Mouse (Mus musculus): Measurements from ENCODE around the gene Asnsd1. TPM values are rescaled to one million over a fixed set of nuclear protein-coding genes. Genes with fewer than 3 reads are reported as not detected.

The Asnsd1 gene
- total RNA-seq, 2 experiments from 2014 or later, result 65.2 to 68.0 TPM

DNA sequence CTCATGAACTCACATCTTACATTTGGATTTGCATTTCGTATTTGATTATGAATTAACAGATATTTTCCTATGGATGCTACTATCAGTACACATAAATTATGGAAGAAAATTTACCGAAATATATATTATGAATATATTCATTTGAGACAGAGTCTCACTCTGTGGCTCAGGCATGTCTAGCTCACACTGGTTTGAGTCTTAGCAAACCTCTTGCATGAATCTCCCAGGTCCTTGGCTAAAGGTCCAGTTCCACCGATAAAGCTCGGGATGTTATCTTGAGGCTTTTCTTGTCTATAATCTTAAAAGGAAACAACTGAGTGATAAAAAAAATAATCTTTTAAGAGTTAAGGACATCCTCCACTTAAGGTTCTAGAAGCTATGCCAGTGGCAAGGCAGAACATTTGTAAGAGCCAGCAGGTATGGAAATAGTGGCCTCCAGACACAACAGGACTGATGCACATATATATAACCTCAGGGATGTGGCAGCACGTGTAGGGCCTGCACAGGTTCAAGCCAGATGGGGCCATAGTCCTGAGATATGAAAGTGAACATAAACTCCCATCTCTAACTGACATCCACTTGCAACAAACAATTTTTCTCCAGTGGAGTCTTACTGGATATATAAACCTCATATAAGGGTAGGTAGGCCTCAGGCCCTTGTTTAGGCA lies 27.6 kb downstream of the Asnsd1 start:
- no peak for TF ChIP-seq CTCF (IDR thresholded peaks at IDR 0.05)
- no peak overlapping the region for H3K27ac ChIP-seq
- DNase-seq, result no peak
- intact Hi-C loops (cut with DNase I), result no loop called here
- no peak overlapping the region for H3K4me3 ChIP-seq

DNA sequence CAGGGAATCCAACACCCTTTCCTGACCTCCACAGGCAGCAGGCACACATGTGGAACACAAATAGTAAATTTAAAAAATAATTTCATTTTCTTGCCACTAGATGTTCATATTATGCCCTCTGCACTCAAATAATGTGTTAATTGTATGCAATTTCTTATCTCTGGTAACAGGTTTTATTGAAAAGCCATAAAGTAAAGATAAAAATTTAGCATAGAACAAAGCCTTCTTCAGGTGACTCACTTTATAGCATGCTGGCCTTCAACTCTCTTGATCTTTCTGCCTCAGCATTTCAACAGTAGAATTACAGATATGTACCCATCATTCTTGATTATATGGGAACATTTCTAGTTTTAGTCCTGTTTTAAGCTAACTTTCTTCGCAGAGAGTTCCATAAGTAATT lies 28.3 kb downstream of the Asnsd1 start:
- intact Hi-C loops (cut with DNase I), result no loop called here
- Histone ChIP-seq H3K27ac (no peak overlapping the region), H3K4me3 (no peak overlapping the region)
- no peak for TF ChIP-seq CTCF (IDR thresholded peaks at IDR 0.05)
- no peak for DNase-seq

DNA sequence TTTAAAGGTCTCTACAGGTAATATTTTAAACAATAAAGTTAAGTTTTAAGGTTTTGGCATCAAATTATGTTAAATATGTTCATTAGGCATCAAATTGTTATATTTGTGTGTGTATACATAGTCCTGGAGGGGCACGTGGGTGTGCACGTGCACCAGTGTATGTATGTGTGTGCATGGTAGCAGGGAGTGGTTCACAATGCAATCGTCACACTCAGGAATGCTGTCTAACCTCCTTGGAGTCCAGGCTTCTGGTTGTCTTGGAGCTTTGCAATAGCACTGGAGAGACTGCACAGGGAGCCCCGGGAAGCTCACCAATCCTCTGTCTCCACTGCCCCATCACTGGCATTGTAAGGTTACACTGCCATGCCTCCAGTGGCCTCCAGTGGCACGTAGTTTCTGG lies 29.3 kb downstream of the Asnsd1 start:
- TF ChIP-seq CTCF (IDR thresholded peaks at IDR 0.05), result no peak
- no peak for DNase-seq
- intact Hi-C loops (cut with DNase I), result no loop called here
- Histone ChIP-seq H3K27ac (no peak overlapping the region), H3K4me3 (no peak overlapping the region)

DNA sequence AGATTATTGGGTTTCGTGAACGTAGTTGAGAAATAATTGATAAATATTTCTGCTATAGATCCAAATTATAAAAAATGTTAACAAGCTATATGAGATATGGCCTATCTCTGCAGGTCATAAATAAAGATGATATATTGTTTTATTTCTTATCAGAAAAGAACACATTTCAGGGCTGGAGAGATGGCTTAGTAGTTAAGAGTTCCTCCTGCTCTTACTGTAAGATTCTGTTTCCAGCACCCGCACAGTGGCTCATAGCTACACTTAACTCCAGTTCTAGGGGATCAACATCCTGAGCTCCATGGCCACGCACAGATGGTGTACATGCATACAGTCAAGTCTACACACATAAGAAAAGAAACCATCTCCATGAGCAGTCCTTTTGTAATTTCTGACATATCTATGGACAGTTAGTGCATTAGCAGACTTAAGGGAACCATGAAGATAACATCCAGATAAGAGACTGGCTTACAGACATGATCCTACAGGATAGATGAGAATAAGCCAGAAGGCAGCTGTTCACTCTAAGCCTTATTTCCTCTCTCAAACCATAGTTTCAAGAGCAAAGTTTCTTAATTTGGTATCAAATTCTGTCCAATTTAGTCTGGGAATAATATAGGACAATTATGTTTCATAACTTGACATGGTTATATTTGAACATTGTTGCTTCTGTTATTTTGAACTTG lies 30.7 kb downstream of the Asnsd1 start:
- no peak for DNase-seq
- H3K27ac ChIP-seq, result no peak overlapping the region
- H3K4me3 ChIP-seq, result no peak overlapping the region
- TF ChIP-seq CTCF (IDR thresholded peaks at IDR 0.05), result no peak
- intact Hi-C loops (cut with DNase I), result no loop called here

DNA sequence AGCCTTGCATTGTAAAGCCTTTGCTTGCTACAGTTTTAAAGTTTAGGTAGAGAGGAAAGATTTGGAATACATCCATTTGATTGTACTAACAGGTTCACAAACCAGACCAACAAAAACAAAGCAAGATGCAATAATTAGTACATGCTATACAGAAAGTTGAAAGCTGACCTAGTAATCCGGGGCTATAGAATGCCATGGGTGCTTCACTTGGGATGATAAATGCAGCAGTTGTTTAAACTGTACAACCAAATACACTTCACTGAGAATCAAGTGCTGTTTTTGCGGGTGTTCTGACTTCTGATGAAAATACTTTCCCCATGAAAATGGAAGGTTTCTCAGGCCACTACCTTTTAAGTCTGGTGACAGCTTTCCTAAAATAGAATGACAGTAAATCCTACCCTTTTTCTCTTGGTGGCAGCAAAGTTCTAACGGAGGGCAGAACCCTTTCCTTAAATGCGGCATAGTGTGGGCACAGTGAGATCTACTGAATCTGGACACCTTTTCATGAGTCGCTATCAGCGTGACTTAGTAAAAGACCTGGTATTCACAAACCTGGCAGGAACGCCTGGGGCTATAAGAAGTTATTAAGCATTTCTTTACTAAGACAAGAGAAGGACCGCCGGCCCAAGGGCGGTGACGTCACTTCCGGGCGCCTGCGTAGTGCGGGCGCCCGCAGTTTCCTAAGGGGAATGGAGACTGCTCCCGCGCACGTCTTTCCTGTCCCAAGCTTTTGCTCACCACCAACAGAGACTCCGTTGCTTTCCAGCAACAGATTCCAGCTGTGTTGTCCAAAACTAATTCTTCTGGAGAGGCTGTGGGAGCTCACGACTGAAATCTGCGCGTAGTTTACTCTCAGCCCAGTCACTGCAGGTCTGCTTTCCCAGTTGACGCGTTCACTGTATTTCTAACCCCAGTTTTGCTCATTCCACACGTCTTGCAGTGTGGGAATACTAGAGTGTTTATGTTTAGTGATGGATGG lies 39.3 kb downstream of the Asnsd1 start, which contains the start of gene Osgepl1:
TSS of gene Osgepl1 (plus strand) at position 636 of the 979 bp plus-strand sequence.
- peak; percentile 6; the same call in 1 of the 2 replicates for TF ChIP-seq CTCF (IDR thresholded peaks at IDR 0.05)
- intact Hi-C loops (cut with DNase I), result loop anchor here (5.0 kb wide), 1 partner anchor 39 kb away; the partner anchor contains the start of genes Asdurf, Asnsd1 and Gm28551
- peak; percentile 91 for DNase-seq
- Histone ChIP-seq H3K4me3 (peak within 1 kb of the TSS; percentile 94), H3K27ac (peak within 1 kb of the TSS; percentile 97)

DNA sequence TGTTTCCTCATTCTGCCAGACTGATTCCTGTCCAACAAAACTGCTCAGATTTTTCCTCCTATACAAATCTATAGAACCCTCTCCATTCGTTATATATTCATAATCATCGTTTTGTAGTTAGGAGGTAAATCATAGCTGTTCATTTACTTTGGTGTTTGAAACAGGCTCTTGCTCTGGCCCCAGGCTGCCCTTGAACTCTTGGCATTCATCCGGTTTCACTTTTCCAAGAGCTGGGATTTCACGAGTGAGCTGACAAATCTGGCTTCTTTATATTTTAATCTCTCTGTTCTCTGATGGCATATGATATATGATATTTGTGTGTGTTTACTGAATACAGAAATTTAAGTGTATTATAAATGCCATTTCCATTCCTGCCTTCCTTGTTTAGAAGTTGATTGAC lies 52.0 kb downstream of the Asnsd1 start:
- no peak overlapping the region for H3K27ac ChIP-seq
- H3K4me3 ChIP-seq, result no peak overlapping the region
- no peak for TF ChIP-seq CTCF (IDR thresholded peaks at IDR 0.05)
- no peak for DNase-seq
- intact Hi-C loops (cut with DNase I), result no loop called here

DNA sequence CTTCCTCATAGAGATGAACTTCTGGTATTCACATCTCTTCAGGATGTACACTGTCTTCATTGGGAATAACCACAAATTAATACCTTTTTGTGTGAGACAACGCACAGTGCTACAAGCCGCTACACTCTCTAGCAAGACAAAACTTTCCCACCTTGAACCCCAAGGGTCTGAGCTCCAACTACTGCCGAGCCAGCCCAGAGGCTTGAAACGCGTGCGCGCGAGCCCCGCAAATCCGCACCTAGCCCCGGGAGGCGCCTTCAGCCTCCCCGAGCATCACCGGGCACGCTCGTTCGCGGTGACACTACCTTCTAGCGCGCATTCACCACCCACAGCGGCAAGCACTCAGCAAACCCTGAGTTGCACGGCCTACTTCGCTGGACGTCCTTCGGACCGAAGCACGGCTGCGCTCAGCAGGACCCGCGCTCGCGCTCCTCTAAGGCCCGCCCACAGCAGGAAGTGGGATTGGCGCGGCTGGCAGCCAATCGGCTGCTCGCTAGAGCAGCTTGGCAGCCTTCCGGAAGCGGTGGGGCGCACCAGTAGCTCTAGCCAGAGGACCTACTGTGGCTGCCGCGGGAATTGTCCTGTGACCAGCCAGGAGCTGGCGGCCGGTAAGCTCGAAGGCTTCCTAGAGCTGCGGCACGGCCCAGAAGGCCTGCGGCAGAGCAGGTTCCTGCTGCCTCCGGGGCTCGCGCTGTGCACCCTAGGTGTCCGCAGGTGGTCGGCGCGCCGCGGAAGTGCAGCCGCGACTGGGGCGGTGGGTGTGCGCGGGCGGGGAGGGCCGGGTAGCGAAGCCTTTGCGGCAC lies 55.8 kb downstream of the Asnsd1 start, which contains the start of the genes Pms1, Ormdl1 and Gm28778:
TSS of gene Pms1 (minus strand) at position 438 of the 803 bp plus-strand sequence.
TSS of gene Ormdl1 (plus strand) at position 515 of the 803 bp plus-strand sequence.
TSS of gene Gm28778 (plus strand) at position 531 of the 803 bp plus-strand sequence.
- Histone ChIP-seq H3K27ac (peak within 1 kb of the TSS; percentile 92), H3K4me3 (peak within 1 kb of the TSS; percentile 78)
- intact Hi-C loops (cut with DNase I), result no loop called here
- TF ChIP-seq CTCF (IDR thresholded peaks at IDR 0.05), result peak; percentile 17; the same call in 1 of the 2 replicates
- peak; percentile 97 for DNase-seq

Other genes starting within 250 kb of the Asnsd1 start
- gene 1700019A02Rik, start 165.1 kb downstream of the Asnsd1 start, total RNA-seq (2021), result not detected
- 1 to 10 TPM; 4.4 to 4.9 TPM for gene Pms1, start 55.7 kb downstream of the Asnsd1 start, total RNA-seq (2021)
- 1 to 10 TPM; 5.8 to 8.9 TPM for gene Ormdl1, start 55.7 kb downstream of the Asnsd1 start, total RNA-seq (2021)
- gene Gm28778, start 55.6 kb downstream of the Asnsd1 start, total RNA-seq (2021), result under 1 TPM in 1 of 2 experiments, not detected in 1; 0.92 TPM
- gene Osgepl1, start 39.1 kb downstream of the Asnsd1 start, total RNA-seq (2021), result 10 to 100 TPM; 22.4 to 33.2 TPM
- gene Asdurf, start 133 bp downstream of the Asnsd1 start, total RNA-seq (2021), result 10 to 100 TPM; 11.9 to 14.2 TPM
- gene Gm28551, start 85 bp downstream of the Asnsd1 start, total RNA-seq (2021), result under 1 TPM in 1 of 2 experiments, not detected in 1; 0.41 TPM

All from gastrocnemius, adult 2 months (tissue).